Mouse (Mus musculus) megakaryocyte, embryonic 14.5 days (primary cell): ENCODE measurements around the gene Il4i1.

Source experiments
- FLI1 ChIP-seq: IDR thresholded peaks from 2 replicates; pipeline ENCODE4 v1.6.1; 2012; ENCODE audit warnings: low read length, inconsistent platforms, mixed read lengths
- GATA1 ChIP-seq: IDR thresholded peaks from 3 replicates; pipeline ENCODE4 v1.6.1; 2012; ENCODE audit warnings: mixed read lengths, low read length, inconsistent platforms, borderline replicate concordance

GRCm38 (mm10) chr7:44826771-44827170 lies 10.6 kb downstream of the Il4i1 start:
- TF ChIP-seq GATA1 (no peak), FLI1 (no peak)
